Mouse (Mus musculus): ENCODE measurements at regions not wholly inside any gene's neighbourhood (a gene's known extent, or its start where the extent isn't known, plus 50 kb on each side); places are given as distances from the start of the nearest gene placed in this dataset.

- TF ChIP-seq CTCF (IDR thresholded peaks at IDR 0.05; ENCODE audit: extremely low read depth, insufficient read depth, low read length), result no peak
- TF ChIP-seq POLR2A (IDR thresholded peaks at IDR 0.05; ENCODE audit: extremely low read depth, insufficient read depth, low read length), result no peak
Observed at GRCm38 (mm10) chr9:87372251-87372905, 117.0 kb upstream of the Cep162 start.

Measured in cortical plate, adult 2 months (tissue).